Mouse (Mus musculus) thymus, adult 2 months (tissue): Measurements from ENCODE around the gene Emilin2.

Source experiments
- CTCF ChIP-seq: fragments of 200-500 bp; IDR thresholded peaks from 2 replicates; pipeline ENCODE4 v1.5.1; 2012; ENCODE audit warnings: mild to moderate bottlenecking, control low read depth, low read length, moderate library complexity, borderline replicate concordance; ENCODE audit not compliant: control insufficient read depth, poor library complexity, insufficient read depth; ENCODE audit errors: extremely low read depth
- POLR2A ChIP-seq: fragments of 200-500 bp; IDR thresholded peaks from 2 replicates; pipeline ENCODE4 v1.6.1; 2012; ENCODE audit warnings: mild to moderate bottlenecking, low read length, control low read depth, moderate library complexity; ENCODE audit not compliant: control insufficient read depth, poor library complexity, insufficient read depth; ENCODE audit errors: extremely low read depth

DNA sequence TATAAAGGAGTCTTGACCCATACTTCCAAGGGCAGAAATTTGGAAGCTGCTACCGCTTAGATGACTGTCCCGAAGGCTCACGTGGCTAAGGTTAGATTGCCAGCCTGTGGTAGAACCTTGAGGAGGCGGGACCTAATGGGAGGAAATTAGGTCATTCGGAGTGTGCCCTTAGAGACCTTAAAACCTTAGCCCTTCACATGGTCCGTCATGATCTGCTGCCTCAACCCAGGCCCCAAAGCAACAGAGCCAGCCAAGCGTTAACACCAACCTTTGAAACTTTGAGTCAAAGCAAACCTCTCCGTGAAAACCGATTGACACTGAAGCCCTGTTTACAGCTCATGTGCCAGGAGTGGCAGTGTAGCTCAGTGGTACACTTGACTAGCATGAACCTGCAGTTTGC is 29.1 kb downstream of the Emilin2 start:
- TF ChIP-seq POLR2A (no peak), CTCF (no peak)
